Mouse (Mus musculus) forelimb bud, embryonic 11.5 days (tissue): ENCODE measurements at regions not wholly inside any gene's neighbourhood (a gene's known extent, or its start where the extent isn't known, plus 50 kb on each side); places are given as distances from the start of the nearest gene placed in this dataset.
A peak's percentile ranks its signal among the peaks of the same experiment; 100 is the strongest.

Experiments
- DNase-seq: peaks from one replicate; pipeline ENCODE4 v3.0.0-alpha.2; 2012; ENCODE audit warnings: low read depth, low spot score

GRCm38 (mm10) chr10:53435181-53435874 is 55.6 kb upstream of the Cep85l start:
- DNase-seq: peak; percentile 31

GRCm38 (mm10) chr10:53434376-53435171 is 54.8 kb upstream of the Cep85l start:
- DNase-seq: peak; percentile 79

GRCm38 (mm10) chr10:53432794-53433193 is 53.0 kb upstream of the Cep85l start:
- no peak for DNase-seq

- peak; percentile 43 for DNase-seq
These were observed 50.0 kb upstream of the Cep85l start for GRCm38 (mm10) chr10:53429539-53430344.
